Mouse (Mus musculus) gastrocnemius, postnatal 4 days (tissue): ENCODE measurements around the gene Tmem140. TPM values are rescaled to one million over a fixed set of nuclear protein-coding genes. Genes with fewer than 3 reads are reported as not detected.

Experiments used
- DNase-seq, 2 experiments: peaks; one replicate each; pipeline ENCODE4 v3.0.0; 2021 to 2022; ENCODE audit warnings: low spot score in 2 of 2, mixed read lengths in 2 of 2
- total RNA-seq, 2 experiments: library from RNA; stranded (reverse); gene quantifications; 2 replicates each; pipeline ENCODE4 v1.2.3; 2021

The Tmem140 gene
- total RNA-seq, 2 experiments from 2014 or later: 8.6 to 9.7 TPM

DNA sequence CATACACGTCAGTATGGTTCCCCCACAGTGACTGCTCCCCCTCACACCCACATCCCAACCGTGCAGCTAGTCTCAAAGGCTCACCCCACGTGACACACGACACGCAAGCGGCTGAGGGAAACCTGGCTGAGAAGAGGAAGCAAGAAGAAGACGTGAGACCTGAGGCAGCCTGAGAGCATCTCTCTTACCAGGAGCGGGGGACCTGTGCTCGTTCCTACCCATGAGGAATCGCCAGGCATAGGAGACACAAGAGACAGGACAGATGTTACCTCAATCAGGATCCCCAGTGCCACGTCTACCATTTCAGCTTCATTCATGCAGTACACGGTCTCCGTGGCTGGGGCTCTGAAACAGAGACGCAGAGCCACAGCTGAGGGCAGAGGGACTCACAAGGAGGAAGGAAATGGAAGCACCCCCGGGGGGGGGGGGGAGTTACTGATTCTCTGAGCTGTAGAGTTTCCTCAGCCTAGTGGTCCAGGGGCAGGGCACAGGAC, 12.4 kb downstream of the Tmem140 start:
- peak in 1 of 2 experiments; percentile 16 for DNase-seq

DNA sequence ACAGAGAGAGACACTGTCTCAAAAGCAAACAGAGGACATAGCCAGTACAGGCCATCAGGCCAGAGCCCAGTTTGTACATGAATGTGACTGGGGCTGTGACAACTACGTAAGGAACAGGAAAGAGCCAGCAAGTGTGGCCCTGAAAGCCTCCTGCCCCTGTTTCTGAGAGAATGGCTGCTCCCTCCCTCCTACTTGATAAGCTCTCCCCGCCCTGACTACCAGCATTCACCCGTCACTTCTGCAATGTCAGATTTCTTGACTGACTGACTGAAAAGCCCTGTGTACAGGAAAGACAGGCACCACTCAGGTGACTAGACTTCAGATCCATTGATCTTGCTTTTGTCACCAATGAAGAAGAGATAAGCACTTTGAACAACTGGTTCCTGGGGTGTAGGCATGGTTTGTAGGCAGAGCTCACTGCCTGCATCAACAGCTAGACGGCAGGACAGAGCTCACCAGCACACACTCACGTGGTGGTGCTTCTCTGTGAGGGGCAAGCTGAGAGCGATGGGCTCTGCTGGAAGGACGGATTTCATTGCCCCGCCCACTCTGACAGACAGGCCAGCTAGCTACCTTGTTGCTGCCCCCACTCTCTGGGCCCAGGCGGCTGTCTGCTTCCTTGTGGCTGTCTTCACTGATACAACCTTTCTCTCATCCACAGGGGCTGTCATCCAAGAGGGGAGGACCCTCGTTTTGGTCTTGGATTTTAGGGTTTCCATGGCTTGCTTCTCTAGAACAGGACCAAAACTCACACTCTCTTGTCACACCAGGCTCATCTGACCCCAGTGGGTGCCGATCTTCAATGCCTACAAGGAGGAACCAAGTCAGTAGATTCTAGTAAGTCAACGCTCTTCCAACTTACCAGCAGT, 13.3 kb downstream of the Tmem140 start:
- DNase-seq: peak in 1 of 2 experiments; percentile 16

DNA sequence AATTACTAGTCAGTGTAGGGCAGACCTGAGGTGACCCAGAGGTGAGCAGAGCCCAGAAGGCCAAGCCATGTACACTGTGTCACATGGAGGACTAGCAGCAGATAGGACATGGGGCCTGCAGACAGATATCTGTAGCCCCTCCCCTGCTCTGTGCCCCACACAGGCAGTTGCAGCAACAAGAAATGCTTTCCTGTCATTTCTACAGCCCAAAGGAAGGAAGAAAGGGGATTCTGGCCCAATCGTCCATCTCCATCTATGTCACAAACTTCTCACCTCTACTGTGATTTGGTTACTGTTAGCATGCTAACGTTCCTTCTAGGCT, 13.8 kb downstream of the Tmem140 start:
- DNase-seq: peak in 1 of 2 experiments; percentile 13

DNA sequence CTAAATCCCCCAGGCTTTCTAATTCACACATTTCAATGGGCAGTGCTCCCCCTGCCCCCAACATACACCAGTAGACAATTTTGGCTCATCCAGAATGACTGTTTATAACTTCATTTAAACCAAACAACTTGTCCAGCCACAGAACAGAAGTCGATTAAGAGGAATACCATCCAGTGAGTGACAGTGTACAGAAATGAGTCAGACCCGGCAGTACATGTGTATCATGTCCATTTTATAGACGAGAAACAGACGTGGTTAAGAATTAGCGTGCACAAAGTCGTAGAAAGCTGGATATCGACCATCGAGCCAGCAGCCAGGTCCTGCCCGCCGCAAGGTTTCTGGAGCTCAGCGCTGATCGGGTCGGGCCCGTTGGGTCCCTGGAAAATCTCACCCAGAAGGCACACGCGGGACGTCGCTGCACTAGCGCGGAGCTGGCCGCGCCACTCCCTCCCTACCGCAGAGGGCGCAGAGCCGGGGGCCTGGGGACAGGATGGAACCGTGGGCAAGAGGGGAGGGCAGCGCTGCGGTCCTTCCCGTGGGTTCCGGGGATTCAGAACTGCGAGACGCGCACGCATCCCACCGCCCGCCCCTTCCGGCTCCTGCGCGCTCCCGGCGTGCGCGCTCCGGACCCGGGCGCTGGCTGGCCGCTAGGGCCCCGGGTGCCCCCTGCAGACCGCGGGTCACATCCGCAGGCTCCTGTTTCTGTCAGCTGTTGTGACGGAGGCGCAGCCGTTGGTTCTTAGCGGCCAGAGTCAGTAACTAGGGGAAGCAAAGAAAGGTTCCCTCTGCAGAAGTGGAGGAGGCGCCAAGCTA, 14.8 kb downstream of the Tmem140 start, which contains the start of gene Cyren:
Cyren (minus strand) TSS at position 552 of the 813 bp plus-strand sequence.
- peak; percentile 93 for DNase-seq

DNA sequence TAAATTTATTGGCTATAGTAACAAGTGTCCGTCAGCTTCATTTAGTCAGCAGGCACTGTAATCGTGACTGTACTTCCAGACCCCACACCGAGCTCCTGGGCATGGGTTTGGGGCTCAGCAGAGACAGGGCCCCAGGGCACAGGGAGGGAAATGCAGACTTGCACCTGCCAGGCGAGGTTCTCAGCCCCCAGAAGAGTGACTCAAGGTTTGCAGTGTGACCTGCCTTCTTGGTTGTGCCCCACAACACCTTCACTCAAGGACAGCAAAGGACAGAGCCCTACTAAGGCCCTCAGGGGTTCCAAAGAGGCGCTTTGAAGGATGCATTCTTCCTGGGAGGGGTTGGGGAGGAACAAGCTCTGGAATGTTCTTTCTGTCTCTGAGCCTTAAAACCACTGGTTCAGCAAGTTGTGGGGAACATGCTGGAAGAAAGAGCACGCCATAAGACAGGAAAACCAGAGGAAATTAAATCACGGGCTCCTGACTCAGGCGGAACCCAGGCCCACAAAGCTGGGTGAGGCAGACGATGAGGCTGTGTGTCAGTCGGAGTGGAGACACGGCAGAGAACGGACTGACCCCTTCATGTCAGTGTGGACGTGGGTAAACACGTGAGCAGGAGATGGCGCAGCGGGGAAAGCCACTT, 16.3 kb downstream of the Tmem140 start:
- no peak for DNase-seq

DNA sequence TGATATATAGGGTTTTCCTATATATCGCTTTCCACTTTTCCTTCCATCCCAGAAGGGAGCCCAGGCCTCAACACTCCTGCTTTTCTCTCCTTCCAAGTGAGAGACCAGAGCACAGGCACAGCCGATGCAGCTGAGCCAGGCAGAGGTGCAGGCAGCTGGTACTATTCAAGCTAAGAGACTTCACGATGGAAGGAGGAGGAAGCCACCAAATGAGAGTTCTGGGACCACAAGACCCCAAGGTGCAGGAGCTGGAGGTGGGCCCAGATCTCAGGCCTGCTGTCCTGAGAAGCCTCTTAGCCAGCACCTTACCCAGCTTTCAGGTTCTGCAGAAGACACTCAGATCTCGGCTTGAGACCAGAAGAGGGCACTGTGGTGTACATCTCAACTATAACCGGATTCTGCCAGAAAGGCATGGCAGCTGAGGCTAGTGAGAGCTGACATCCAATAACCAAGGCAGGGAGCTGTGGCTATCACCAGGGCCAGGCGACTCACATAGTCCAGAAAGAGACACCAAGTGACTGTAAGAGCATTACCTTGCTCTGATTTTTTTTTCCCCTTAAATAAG, 17.0 kb downstream of the Tmem140 start:
- no peak for DNase-seq

DNA sequence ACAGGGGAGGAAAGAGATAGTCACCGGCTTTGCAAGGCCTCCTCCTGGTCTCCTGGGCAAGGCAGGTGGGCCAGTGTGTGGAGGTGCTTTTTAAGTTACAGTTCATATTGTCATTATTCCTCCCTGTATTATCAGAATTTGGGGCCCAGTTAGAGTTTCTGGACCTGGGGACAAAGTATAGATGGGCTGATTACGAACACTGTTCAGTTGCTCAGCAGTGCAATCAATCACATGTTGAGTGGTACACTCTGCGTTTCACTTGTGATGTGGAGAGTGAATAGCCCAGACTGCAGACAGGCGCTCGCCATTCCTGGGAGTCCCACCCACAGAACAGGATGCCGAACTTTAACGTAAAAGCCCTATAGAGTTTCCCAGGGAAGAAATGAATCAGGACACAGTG, 21.8 kb downstream of the Tmem140 start:
- DNase-seq: no peak

DNA sequence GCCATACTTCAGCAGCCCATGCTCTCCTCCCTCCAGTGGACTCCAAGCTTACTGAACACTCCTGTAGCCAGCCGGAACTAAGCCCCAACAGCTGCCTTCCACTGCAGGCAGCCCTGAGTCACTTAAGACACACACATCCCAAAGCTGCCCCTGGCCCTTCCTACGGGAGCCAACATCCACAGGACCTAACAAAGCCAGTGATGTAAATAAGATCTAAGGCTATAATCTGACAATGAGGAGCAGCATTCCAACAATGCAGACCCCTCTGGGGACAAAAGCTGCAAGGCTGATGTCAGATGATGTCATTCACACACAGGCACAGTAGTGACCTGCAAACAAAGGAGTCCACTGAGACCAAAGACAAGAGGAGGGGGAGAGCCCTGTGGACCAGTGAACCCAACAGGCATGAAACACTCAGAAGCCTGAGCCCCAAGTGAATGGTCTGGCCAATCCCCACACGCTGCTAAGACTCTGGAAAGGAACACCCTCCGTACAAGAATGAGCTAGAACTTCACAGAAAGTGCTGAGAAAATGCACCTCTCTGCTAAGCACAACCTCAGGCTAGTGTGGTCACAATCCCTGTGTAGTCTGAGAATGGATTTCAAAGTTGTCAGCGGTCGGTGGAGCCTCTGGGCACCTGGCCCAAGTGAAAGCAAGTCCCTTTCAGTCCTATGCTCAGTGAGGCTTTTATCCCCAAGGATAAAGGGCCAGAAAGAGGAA, 24.3 kb downstream of the Tmem140 start:
- no peak for DNase-seq

DNA sequence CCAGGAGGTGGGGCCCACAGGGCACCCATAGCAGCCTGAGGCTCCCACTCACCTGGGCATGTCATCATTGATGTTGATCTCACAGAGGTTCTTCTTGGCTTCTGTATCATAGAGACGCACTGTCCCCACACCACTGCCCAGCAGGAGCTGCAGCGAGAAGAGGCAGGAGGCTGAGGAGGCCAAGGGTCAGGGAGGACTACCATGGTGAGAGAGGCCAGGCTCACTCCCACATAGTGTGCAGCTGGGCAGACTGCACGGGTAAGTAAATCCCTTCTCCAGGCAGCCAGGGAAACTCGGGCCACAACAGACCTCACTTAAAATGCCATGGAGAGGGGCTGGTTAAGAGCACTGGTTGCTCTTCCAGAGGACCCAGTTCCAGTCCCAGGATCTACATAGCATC, 26.2 kb downstream of the Tmem140 start:
- DNase-seq: no peak

DNA sequence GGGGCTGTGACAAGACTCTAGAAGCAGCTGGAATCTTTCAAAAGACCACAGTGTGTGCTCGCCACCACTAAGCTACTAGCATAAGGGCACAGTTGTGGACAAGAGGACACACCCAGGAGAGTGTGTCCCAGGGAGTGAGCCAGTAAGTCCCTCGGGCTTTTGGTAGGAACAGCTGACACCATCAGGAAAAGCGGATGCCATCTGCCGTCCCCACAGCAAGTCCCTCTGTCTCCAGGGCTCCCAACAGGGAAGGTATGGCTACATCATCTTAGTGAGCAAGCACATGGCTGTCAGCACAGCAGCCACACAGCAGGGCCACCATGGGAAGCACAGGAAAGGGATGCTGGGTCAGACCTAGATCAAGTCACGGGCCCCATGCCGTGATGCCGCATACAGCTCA, 32.6 kb downstream of the Tmem140 start:
- DNase-seq: no peak

DNA sequence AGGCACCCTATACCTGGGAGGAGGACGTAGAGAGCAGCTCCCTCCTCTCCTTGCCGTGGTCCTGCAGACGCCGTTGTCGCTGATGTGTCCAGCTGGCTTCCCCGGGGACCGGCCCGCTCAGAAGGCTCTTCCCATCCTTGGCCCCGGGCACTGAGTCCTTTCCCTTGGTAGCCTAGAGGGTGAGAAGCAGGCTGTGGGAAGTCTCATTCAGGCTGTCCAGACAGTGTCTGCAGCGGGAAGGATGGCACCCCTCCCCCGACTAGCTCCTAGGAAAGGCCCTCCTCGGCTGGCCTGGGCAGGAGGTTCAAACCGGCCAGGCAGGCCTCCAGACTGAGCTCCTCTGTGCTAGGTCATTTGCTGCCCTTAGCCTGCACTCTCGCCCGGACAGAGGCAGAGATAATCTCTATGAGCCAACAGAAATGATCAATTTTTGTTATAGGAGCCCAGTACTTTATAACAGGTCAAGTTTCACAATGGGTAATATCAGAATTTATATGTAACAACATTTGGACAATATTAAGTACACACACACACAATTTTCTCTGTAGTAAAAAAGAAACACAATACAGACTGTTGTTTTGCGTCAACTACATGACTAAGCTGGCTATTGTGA, 33.3 kb downstream of the Tmem140 start:
- DNase-seq: no peak

DNA sequence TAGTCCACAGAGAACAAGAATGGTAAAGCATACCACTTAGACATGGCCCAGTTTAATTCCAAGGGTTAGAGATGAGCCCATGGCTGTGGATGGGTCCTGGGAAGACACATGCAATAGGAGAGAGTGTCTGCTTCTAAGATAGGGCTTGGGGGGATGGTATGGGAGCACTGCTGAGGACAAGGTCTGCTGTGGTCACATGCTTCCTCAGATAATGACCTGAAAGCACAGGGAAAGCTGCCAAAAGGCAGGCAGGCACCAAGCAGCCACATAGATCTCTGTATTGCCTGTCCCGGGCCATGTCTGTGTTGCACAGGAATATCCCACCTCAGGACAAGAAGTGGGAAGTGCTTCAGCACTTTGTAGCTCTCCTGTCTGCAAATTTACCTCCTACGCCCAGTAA, 36.2 kb downstream of the Tmem140 start:
- no peak for DNase-seq

DNA sequence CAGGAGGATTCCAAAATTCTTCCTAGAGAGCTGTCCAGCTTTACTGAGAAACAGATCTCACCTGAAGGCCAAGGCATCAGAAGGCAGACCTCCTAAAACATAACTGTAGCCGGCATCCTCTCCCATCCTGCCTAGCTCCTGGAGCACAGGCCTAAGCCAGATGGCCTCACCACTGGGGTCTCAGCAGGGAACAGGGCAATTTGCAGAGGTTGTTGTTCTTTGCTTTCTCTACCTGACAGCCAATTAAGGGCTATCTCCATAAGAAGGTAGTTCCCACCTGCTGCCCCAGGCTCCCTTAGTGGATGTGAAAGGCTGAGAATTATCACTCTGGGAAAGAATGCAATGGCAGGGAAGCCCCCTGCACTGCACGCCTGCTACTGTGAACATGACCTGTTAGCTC, 38.0 kb downstream of the Tmem140 start:
- DNase-seq: no peak

DNA sequence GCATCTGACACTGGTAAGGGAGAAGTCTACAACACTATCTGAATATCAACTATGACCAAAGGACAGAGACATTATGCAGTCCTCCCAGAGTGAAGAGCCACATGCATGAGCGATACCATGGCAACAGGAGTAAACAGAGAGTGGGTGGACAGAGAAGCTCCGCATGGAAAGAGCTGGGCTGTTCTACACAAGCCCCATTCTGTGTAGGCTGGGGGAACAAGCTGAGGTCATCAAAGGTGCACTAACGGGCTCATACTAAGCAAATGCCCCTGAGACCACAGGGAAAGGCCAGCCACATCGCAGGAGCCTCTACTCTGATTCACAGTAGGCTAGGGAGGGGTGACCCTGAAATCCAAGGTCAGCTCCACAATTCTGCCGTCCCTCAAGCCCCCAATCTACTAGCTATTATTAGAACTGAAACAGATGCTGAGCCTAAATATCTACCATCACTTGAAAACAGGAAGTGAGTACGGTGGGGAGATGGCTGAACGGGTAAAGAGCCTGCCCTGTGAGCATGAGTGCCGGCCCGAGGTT, 39.0 kb downstream of the Tmem140 start:
- no peak for DNase-seq

DNA sequence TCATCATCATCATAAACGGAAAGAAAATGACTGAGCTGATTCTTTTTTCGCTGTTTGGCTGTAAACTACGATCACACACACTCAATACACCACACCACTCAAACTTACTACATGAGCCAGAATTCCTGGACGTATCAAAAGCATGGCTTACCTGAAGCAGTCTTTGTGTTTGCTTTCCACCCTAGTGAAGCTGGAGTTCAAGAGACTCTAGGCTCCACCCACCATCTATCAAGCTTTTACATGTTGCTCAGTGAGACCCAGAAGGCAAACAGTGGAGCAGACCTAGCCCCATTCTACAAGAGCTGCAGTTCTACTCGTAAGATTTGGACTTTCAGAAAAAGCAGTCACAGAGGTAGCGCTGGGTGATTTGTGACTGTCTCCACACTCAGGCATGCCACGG, 39.6 kb downstream of the Tmem140 start:
- DNase-seq: no peak

DNA sequence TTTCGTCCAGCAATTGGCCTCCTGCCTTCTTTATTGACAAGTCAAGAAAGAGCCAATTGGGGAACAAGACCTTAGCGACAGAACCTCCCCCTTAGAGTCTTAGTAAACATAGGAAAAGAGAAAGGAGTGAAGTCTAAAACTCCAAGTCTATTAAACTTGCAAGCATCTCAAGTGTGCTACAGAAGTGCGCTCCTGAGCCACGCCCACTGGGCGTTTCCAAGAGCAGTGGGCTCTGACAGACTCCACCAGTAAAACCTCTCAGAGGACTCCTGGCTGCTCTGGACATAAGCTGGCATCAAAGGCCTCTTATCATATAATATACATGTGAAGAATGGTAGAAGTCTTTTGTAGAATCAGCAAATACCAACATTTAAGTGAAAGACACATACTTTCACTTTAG, 40.5 kb downstream of the Tmem140 start:
- no peak for DNase-seq

DNA sequence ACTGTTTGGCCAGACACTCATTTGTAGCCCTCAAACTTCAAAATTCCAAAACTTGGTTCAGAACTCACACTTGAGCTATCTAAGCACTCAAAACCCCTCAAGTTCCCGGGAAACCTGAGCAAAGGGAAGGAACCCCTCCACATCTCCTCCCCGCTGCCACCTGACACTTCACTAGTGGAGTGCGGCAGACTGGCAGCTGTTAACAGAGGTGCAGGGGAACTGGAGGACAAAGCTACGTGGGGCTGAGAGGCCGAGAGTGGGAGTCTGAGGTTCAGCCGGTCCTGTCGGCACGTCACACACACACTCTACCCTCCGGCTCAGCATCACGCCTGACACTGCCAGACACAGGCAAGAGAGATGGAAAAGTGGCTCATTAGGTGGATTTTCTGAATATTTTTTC, 40.9 kb downstream of the Tmem140 start:
- no peak for DNase-seq

DNA sequence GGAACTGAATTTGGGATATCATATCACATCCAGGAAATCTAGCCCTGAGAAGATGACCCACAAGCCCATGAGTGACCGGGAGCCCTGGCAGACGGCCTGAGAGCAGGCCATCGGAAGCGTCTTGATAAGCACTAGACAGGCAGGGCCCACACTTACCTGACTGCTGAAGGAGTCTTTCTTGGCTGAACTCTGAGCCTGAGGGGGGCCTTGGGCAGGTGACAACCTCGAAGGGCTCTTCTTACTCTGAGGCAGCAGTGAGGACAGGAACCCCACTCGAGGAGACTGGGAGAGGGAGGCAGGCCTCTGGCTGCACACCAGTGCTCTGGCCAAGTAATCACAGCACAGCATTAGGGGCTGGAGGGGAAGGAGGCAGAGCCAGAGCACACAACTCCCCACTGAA, 41.4 kb downstream of the Tmem140 start:
- DNase-seq: no peak

DNA sequence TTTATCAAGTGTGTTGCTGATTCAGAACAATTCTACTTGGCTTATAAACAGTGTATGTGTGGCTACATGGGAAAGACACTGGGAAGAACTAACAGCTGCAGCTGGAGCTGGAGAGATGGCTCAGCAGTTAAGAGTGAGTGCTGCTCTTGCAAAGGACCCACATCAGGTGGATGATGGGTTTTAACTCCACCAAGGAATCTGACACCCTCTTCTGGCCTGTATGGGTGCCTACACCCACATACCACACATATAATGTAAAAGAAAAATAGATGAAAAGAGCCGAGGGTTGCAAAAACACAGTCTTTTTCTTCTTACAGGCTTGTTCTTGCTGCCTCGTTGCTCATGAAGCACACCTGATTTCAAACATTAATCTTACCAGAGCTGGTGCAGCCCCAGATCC, 43.2 kb downstream of the Tmem140 start:
- no peak for DNase-seq

DNA sequence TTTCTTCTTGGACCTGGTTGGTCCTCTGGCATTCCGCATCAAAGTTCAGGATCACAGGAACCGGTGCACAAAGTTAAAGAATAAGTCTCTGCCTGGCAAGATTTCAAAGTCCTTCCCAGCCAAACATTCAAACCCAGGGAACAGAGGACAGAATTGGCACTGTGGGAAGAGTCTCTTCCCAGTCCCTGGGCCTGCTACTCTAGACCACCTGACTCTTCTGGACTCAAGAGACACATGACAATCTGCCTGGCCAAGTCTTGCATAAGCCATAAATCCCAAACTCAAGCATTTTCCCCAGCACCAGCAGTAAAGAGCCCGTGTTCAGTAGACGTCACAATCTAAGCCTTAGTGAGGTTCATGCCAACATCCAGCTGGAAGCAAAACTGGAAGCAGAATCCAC, 43.7 kb downstream of the Tmem140 start:
- DNase-seq: no peak
